Mouse (Mus musculus) CH12.LX (cell line): ENCODE measurements around the gene Hist1h2bh. TPM values are rescaled to one million over a fixed set of nuclear protein-coding genes. Genes with fewer than 3 reads are reported as not detected.

Experiments used
- DNase-seq: peaks from one replicate; pipeline ENCODE4 v3.0.0-alpha.2; 2013; ENCODE audit errors: extremely low read depth
- H3K27ac ChIP-seq: 2 replicates; pipeline ENCODE4 v1.5.1; 2012; ENCODE audit warnings: low read depth, mild to moderate bottlenecking, control low read depth, moderate library complexity; ENCODE audit not compliant: insufficient read depth
- H3K27me3 ChIP-seq: replicated peaks from 2 replicates; pipeline ENCODE3; 2012; ENCODE audit warnings: inconsistent platforms
- H3K36me3 ChIP-seq, 2 experiments: replicated peaks in 1 of 2; 2 replicates each; pipeline versions ENCODE3 to v1.6.1; 2012; ENCODE audit warnings: inconsistent platforms in 1 of 2, low read length in 1 of 2, mild to moderate bottlenecking in 1 of 2, mixed read lengths in 1 of 2, moderate library complexity in 1 of 2; ENCODE audit not compliant: control insufficient read depth in 1 of 2, insufficient read depth in 1 of 2
- H3K4me1 ChIP-seq, 2 experiments: 2 replicates each; pipeline ENCODE4 v1.6.1; 2012; ENCODE audit warnings: inconsistent platforms in 1 of 2, moderate library complexity in 1 of 2; ENCODE audit not compliant: insufficient read depth in 2 of 2, control insufficient read depth in 1 of 2
- H3K4me2 ChIP-seq: 2 replicates; pipeline ENCODE4 v1.6.1; 2012; ENCODE audit warnings: low read depth, mild to moderate bottlenecking, control low read depth; ENCODE audit not compliant: poor library complexity, insufficient read depth, severe bottlenecking
- H3K4me3 ChIP-seq, 3 experiments: fragments of 150-350 bp in 1 of 3; sonication (generic) in 1 of 3; replicated peaks in 1 of 3; 2 replicates each; pipeline versions ENCODE3 to v1.5.1; 2011 to 2012; ENCODE audit warnings: low read depth in 2 of 3, low read length in 2 of 3, mild to moderate bottlenecking in 2 of 3, moderate library complexity in 2 of 3, control low read depth in 1 of 3, improper control_type of control experiment in 1 of 3, inconsistent platforms in 1 of 3, mixed read lengths in 1 of 3; ENCODE audit not compliant: poor library complexity in 1 of 3
- H3K79me2 ChIP-seq: replicated peaks from 2 replicates; pipeline ENCODE4 v1.6.1; 2012; ENCODE audit warnings: mild to moderate bottlenecking, moderate library complexity; ENCODE audit not compliant: control insufficient read depth, poor library complexity, insufficient read depth, severe bottlenecking; ENCODE audit errors: extremely low read depth
- H3K9ac ChIP-seq: 2 replicates; pipeline ENCODE4 v1.6.1; 2012; ENCODE audit warnings: low read depth, mild to moderate bottlenecking, control low read depth, moderate library complexity; ENCODE audit not compliant: insufficient read depth
- H3K9me3 ChIP-seq: replicated peaks from 2 replicates; pipeline ENCODE3; 2012; ENCODE audit warnings: low read length, inconsistent platforms, mixed read lengths
- CHD1 ChIP-seq: IDR thresholded peaks from 2 replicates; pipeline ENCODE4 v1.6.1; 2012; ENCODE audit warnings: low read depth, low read length, improper control_type of control experiment, inconsistent platforms
- CHD2 ChIP-seq: IDR thresholded peaks from 2 replicates; pipeline ENCODE4 v1.6.1; 2011; ENCODE audit warnings: low read length, improper control_type of control experiment
- CTCF ChIP-seq, 2 experiments: IDR thresholded peaks in 1 of 2; conservative IDR thresholded peaks in 1 of 2; 2 replicates each; pipeline ENCODE4 v1.5.1; 2011 to 2012; ENCODE audit warnings: low read depth in 2 of 2, low read length in 2 of 2, improper control_type of control experiment in 1 of 2, inconsistent platforms in 1 of 2, mild to moderate bottlenecking in 1 of 2, moderate library complexity in 1 of 2
- E2F4 ChIP-seq: IDR thresholded peaks from 2 replicates; pipeline ENCODE4 v1.6.1; 2011; ENCODE audit warnings: low read depth, low read length, improper control_type of control experiment; ENCODE audit not compliant: insufficient replicate concordance
- ELF1 ChIP-seq: IDR thresholded peaks from 2 replicates; pipeline ENCODE4 v1.6.1; 2014; ENCODE audit warnings: low read depth, mild to moderate bottlenecking, inconsistent platforms, low read length, improper control_type of control experiment
- EP300 ChIP-seq: IDR thresholded peaks from 2 replicates; pipeline ENCODE4 v1.6.1; 2011; ENCODE audit warnings: low read length, improper control_type of control experiment
- ETS1 ChIP-seq: conservative IDR thresholded peaks from 2 replicates; pipeline ENCODE4 v1.6.1; 2012; ENCODE audit warnings: low read depth, mild to moderate bottlenecking, inconsistent platforms, low read length, improper control_type of control experiment, moderate library complexity
- HCFC1 ChIP-seq: IDR thresholded peaks from 2 replicates; pipeline ENCODE4 v1.6.1; 2012; ENCODE audit warnings: low read depth, mild to moderate bottlenecking, inconsistent platforms, low read length, improper control_type of control experiment
- IRF4 ChIP-seq: IDR thresholded peaks from 2 replicates; pipeline ENCODE4 v1.6.1; 2014; ENCODE audit warnings: low read depth, mild to moderate bottlenecking, inconsistent platforms, low read length, improper control_type of control experiment
- KAT2A ChIP-seq: IDR thresholded peaks from 2 replicates; pipeline ENCODE4 v1.6.1; 2012; ENCODE audit warnings: low read length, improper control_type of control experiment, inconsistent platforms; ENCODE audit not compliant: insufficient replicate concordance
- MAFK ChIP-seq: IDR thresholded peaks from 2 replicates; pipeline ENCODE4 v1.6.1; 2011; ENCODE audit warnings: low read length, improper control_type of control experiment; ENCODE audit not compliant: insufficient replicate concordance
- MEF2A ChIP-seq: IDR thresholded peaks from 2 replicates; pipeline ENCODE4 v1.6.1; 2014; ENCODE audit warnings: low read depth, mild to moderate bottlenecking, inconsistent platforms, low read length, improper control_type of control experiment, borderline replicate concordance
- MYC ChIP-seq: IDR thresholded peaks from 2 replicates; pipeline ENCODE4 v1.6.1; 2011; ENCODE audit warnings: low read depth, mild to moderate bottlenecking, improper control_type of control experiment, low read length
- NELFE ChIP-seq: IDR thresholded peaks from 2 replicates; pipeline ENCODE4 v1.6.1; 2011; ENCODE audit warnings: low read depth, low read length, improper control_type of control experiment
- PAX5 ChIP-seq: IDR thresholded peaks from 2 replicates; pipeline ENCODE4 v1.6.1; 2012; ENCODE audit warnings: low read length, inconsistent platforms, mixed read lengths
- RAD21 ChIP-seq: IDR thresholded peaks from 2 replicates; pipeline ENCODE4 v1.6.1; 2011; ENCODE audit warnings: low read depth, mild to moderate bottlenecking, low read length, improper control_type of control experiment, moderate library complexity
- RCOR1 ChIP-seq: conservative IDR thresholded peaks from 2 replicates; pipeline ENCODE4 v1.6.1; 2012; ENCODE audit warnings: low read depth, mild to moderate bottlenecking, inconsistent platforms, low read length, improper control_type of control experiment
- SIN3A ChIP-seq: IDR thresholded peaks from 2 replicates; pipeline ENCODE4 v1.6.1; 2012; ENCODE audit warnings: low read length, improper control_type of control experiment, inconsistent platforms
- TBP ChIP-seq: conservative IDR thresholded peaks from 2 replicates; pipeline ENCODE4 v1.6.1; 2011; ENCODE audit warnings: low read depth, low read length, improper control_type of control experiment
- TCF12 ChIP-seq: IDR thresholded peaks from 2 replicates; pipeline ENCODE4 v1.6.1; 2014; ENCODE audit warnings: low read depth, mild to moderate bottlenecking, inconsistent platforms, low read length, improper control_type of control experiment
- USF2 ChIP-seq: conservative IDR thresholded peaks from 2 replicates; pipeline ENCODE4 v1.6.1; 2011; ENCODE audit warnings: low read depth, low read length, improper control_type of control experiment
- ZC3H11A ChIP-seq: IDR thresholded peaks from 2 replicates; pipeline ENCODE4 v1.6.1; 2012; ENCODE audit warnings: low read depth, mild to moderate bottlenecking, inconsistent platforms, low read length, improper control_type of control experiment
- ZKSCAN1 ChIP-seq: IDR thresholded peaks from 2 replicates; pipeline ENCODE4 v1.6.1; 2012; ENCODE audit warnings: low read depth, inconsistent platforms, low read length, improper control_type of control experiment, borderline replicate concordance
- ZMIZ1 ChIP-seq: IDR thresholded peaks from 2 replicates; pipeline ENCODE4 v1.6.1; 2012; ENCODE audit warnings: low read depth, mild to moderate bottlenecking, inconsistent platforms, low read length, improper control_type of control experiment
- dilution Hi-C: fragments of 300-500 bp; cut with MboI; formaldehyde crosslinking; loops from 2 replicates; pipeline ENCODE4 v1.14.3; 2020; ENCODE audit warnings: low sequenced_read_pairs; ENCODE audit not compliant: extremely low pct_unique_long_range_greater_than_20kb, extremely low pct_ligation_motif_present
- in situ Hi-C: fragments of 300-500 bp; cut with MboI; formaldehyde crosslinking; loops from 3 replicates; pipeline ENCODE4 v1.14.3; 2019; ENCODE audit warnings: low sequenced_read_pairs, low pct_ligation_motif_present, low pct_unique_long_range_greater_than_20kb, mixed read lengths
- polyA plus RNA-seq: library from polyadenylated mRNA; unstranded; fragments of >175 nt; gene quantifications from 2 replicates; pipeline ENCODE4 v1.2.1, GENCODE M21; 2012; ENCODE audit warnings: low read depth; ENCODE audit not compliant: insufficient read length
- total RNA-seq, 2 experiments: library from RNA; depleted of rRNA; stranded (reverse); fragments of 300-350 nt in 1 of 2; fragments of >200 nt in 1 of 2; gene quantifications; 2 replicates each; pipeline ENCODE4 v1.2.3; 2012 to 2014

The Hist1h2bh gene
- total and polyA plus RNA-seq, 3 experiments = 0.77 to 261 (median 8.0) TPM

DNA sequence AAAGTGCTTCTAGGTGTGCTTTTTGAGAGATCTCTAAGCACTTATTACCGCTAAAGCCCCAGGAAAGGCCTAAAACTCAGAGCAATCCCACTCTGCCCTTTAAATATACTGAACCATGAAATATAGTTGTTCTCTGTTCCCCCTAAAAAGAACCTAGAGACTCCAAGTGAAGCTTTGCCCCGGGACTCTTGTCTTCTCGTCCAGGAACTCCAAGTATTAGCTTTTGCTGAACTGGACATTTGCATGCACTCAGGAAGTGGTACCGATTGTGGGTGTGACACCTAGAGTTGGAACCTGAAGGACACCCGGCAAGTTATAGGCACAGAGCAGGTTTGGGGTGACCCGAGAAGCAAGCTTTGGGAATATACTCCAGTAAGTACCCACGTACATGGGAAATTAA, 48.0 kb upstream of the Hist1h2bh start:
- dilution Hi-C loops = no loop called here
- no peak for DNase-seq
- no peak overlapping the region for H3K27ac ChIP-seq
- peaks cover 0 to 45% of the 10 kb centered on the region in 2 experiments; a peak in 3 of 4 replicates for H3K4me1 ChIP-seq
- no peaks in the 10 kb centered on the region for H3K36me3 ChIP-seq
- H3K9me3 ChIP-seq = no peaks in the 10 kb centered on the region
- H3K79me2 ChIP-seq = no peaks in the 10 kb centered on the region
- peak overlapping the region; percentile 40; the same call in 1 of the 2 replicates for H3K9ac ChIP-seq
- H3K4me3 ChIP-seq = no peak overlapping the region
- H3K4me2 ChIP-seq = peak overlapping the region; percentile 51
- TF ChIP-seq USF2 (no peak), EP300 (peak; percentile 38; the same call in 1 of the 2 replicates), IRF4 (no peak; the same call in 1 of the 2 replicates), CTCF (conservative IDR thresholded peaks at IDR 0.05 in 1 of 2, IDR thresholded peaks at IDR 0.05 in 1 of 2; ENCODE audit: low read depth in 2 of 2, low read length in 2 of 2) (no peak), PAX5 (no peak), RAD21 (no peak), NELFE (peak; percentile 51; the same call in 1 of the 2 replicates), HCFC1 (peak; percentile 33; the same call in 1 of the 2 replicates), MYC (no peak), TBP (0 out of 2 replicates have a peak, but pooled peaks have one; percentile 23), MEF2A (no peak), E2F4 (0 out of 2 replicates have a peak, but pooled peaks have one; percentile 60), ZKSCAN1 (no peak), ETS1 (no peak), KAT2A (no peak), SIN3A (peak; percentile 35; the same call in 1 of the 2 replicates), TCF12 (peak; percentile 46; the same call in 1 of the 2 replicates), ELF1 (peak; percentile 76), RCOR1 (0 out of 2 replicates have a peak, but pooled peaks have one; percentile 32), MAFK (peak; percentile 34; the same call in 1 of the 2 replicates), ZMIZ1 (no peak)
- H3K27me3 ChIP-seq = no peaks in the 10 kb centered on the region
- in situ Hi-C loops = loop anchor here (5.0 kb wide), 1 partner anchor 159 kb away; no protein-coding TSS in a partner anchor

DNA sequence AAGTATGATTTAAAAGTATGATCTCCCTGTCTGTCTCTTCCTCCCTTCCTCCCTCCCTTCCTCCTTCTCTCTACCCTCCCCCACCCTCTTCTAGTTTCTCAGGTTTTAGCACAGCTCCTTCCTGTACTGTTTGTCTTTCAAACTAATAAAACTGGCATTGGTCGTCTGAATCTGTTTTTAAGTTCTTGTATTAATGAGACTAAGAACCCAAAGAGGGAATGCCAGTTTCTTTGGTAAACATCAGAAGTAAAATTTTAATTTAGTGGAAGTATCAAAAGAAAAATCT, 43.7 kb upstream of the Hist1h2bh start:
- peak overlapping the region; percentile 74; the same call in 1 of the 2 replicates for H3K27ac ChIP-seq
- dilution Hi-C loops = no loop called here
- DNase-seq = peak; percentile 42

More for the DNA sequence above, 43.7 kb upstream of the Hist1h2bh start:
- no peaks in the 10 kb centered on the region for H3K27me3 ChIP-seq
- no peak for TF ChIP-seq ZC3H11A
- no peak for TF ChIP-seq CHD1
- peak; percentile 81 for TF ChIP-seq CHD2
- H3K4me3 ChIP-seq = no peak overlapping the region
- H3K9me3 ChIP-seq = no peaks in the 10 kb centered on the region
- H3K9ac ChIP-seq = peak overlapping the region; percentile 94
- peak overlapping the region; percentile 97 for H3K4me2 ChIP-seq
- in situ Hi-C loops = no loop called here
- H3K79me2 ChIP-seq = no peaks in the 10 kb centered on the region
- peaks cover 3 to 51% of the 10 kb centered on the region in 2 experiments for H3K4me1 ChIP-seq
- no peaks in the 10 kb centered on the region for H3K36me3 ChIP-seq
